Mouse (Mus musculus) MEL-GATA-1-ER (cell line): ENCODE results near the gene Smap1.

Experiments
- DNase-seq: peaks from one replicate; pipeline ENCODE4 v3.0.0-alpha.2; 2012; ENCODE audit warnings: low read depth; ENCODE audit errors: extremely low read depth

Smap1 gene

DNA sequence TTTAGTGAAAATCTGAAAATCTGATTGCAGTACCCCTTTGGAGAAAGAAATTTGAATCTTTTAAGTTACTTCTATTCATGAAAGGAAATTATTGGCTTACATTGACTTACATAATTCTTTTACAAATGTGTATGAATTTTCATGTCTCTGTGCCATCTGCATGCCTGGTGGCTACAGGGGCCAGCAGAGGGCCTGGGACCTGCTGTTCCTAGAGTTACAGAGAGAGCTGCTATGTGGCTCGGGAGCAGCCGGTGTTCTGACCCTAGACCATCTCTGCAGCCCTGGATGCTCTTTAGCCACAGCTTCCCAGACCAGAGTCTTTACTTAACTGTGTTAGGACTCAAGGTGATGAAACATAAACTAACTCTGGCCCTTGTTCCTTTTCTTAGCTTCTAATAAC is 1.8 kb downstream of the Smap1 start:
- DNase-seq, result no peak

- DNase-seq, result no peak
These were observed 3.0 kb downstream of the Smap1 start for GRCm38 (mm10) chr1:23919086-23919485.

- peak; percentile 78 for DNase-seq
These were observed 6.6 kb downstream of the Smap1 start for GRCm38 (mm10) chr1:23915483-23915882.

DNA sequence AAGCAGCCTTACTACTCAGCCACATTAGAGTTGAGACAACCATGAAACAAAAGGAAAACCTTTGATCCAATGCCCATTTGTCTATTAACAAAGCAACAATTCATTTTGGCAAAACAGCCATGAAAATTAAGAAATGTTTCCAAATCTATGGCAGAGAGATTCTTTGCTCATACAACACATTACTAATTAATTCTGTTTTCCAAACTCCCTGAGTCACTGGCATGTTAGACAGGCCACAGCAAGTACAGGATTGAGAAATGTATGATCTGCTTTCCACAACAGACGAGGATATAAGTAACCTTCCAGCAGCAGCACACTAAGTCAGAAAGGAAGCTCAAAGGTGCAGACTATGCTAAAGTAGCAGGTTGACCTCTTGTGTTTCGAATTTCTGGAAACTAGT is 9.1 kb downstream of the Smap1 start:
- DNase-seq, result no peak

DNA sequence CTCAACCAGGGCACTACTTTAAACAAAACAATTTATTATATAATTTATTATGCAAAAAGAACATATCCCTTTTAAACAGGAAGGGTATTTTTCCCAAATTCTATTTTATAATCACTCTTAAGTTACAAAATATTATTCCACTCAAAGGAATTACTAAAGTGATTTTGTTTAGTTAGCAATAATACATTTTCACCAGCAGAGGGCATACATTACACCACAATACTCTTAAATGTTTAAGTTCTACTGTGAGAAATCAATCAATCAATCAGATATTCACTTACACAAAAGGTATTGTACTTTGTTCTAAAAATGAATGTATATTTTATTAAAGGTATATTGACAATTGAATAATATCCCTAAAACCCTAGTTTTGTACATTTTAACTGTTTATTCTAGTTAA is 16.0 kb downstream of the Smap1 start:
- no peak for DNase-seq

GRCm38 (mm10) chr1:23903340-23903739 is 18.8 kb downstream of the Smap1 start:
- no peak for DNase-seq

- no peak for DNase-seq
These were observed 19.4 kb downstream of the Smap1 start for GRCm38 (mm10) chr1:23902736-23903135.

DNA sequence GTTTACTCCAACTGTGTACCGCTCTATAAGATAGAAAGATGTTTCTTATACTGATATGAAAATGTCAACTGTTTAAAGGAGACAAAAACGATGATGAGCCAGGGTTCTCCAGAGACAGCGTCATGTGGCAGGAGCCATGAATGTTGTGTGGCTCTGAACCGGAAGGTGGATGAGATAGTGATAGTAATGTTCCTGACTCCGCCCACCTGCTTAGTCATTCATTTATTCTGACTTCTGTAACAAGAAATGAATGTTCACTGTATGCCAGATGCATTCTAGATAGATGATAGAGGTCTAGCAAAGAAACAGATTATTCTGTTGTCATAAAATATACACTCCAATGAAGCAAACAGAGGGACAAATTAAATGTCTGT is 22.5 kb downstream of the Smap1 start:
- DNase-seq, result no peak

DNA sequence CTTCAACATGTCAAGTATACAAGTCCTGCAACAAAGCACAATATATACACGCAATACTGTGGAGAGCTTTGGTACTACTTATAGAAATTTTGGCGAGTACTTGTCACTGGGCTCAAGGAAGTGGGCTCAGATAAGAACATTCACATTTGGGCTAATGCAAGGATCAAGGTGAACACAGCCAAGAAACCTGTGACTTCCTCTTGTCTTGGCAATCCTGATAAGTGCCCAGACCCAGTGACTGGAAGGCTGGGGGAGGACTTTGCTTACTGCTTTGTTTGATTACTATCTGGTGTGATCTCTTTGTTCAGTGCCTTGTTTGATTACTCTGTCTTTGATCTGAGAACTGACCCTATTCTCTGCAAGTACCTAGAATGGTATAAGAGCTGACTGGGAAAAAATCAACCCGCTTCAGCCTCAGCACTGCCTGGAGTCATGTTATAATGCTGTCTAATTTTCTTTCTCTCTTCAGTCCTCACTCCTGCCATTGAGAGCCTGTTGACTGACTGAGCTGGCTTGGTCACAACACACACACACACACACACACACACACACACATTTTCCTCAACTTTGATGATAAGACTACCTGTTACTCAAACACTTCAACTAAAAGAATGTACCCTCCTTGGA is 23.0 kb downstream of the Smap1 start:
- DNase-seq, result no peak

GRCm38 (mm10) chr1:23892072-23892471 is 30.0 kb downstream of the Smap1 start:
- no peak for DNase-seq

DNA sequence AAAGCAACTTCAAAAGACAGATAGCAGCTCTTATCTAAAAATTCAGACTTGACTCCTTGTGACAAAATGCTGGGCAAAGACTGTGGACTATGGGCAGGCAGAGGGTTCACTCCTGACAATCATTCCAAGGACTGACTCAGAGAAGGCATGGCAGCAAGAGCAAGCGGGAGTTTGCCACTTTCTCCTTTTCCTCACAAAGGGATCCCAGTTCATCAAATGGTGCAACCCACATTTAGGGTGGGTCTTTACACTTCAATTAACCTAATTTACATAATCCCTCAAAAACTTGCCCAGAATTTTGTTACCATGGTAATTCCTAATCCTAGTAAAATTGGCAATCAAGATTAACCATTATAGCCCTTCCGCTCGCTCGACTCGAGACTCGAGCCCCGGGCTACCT is 37.2 kb downstream of the Smap1 start:
- no peak for DNase-seq

- DNase-seq, result no peak
These were observed 37.9 kb downstream of the Smap1 start for GRCm38 (mm10) chr1:23884087-23884668.

DNA sequence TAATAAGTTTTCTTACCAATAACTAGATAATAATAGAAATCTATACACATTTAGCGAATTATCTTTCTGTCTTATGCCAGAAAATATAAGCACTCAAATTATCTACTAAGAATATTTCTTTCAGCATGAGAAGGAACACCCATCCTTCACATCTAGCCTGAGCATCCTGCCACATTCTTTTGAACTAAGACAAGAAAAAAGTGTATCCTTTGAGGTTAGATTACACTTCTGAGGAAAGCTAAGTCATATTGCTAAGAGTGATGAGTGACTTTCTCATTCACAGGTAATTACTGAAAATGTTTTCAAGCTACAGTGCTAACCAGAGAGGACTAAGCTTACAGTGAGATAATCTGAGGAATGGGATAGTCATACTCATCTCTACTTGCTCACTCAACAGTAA is 39.4 kb downstream of the Smap1 start:
- no peak for DNase-seq

GRCm38 (mm10) chr1:23872194-23872593 is 49.9 kb downstream of the Smap1 start:
- no peak for DNase-seq

DNA sequence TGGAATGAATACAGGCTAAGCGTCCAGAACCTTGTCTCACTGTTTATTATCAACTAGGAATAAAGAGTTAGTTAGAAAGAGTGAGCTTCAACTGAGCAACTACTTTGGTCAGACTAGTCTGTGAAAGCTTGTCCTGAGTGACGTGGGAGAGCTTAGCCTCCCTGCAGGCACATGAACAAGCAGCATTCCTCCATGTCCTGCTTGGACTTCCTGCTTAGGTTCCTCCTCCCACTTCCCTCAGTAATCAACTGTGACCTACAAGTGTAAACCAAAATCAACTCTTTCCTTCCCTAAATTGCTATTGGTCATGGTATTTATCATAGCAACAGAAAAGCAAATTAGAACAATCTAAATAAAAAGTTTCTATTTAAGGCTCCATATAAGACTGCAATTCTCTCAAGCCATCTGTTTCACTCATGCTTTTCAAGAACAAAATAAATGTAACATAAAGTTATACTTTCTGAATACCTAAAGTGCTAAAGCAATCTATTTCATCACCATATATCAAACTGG is 54.7 kb downstream of the Smap1 start:
- no peak for DNase-seq

DNA sequence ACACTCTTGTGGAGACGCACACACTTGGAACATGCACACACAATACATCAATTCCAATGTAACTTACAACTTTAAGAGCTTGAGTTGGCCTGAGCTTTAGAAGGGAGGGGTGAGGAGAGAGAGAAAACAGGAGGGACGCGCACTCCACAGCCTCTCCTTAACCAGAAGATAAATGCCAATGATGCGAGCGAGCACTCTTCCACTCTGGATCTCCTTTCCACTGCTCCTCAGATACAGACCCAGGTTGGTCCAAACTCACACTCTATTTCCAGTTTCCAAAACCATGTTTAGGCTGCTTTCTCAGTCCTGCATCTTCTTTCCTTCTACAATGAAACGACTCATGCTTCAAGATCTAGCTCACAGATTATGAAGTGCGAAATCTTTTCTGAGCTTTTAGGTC is 56.6 kb downstream of the Smap1 start:
- DNase-seq, result no peak

GRCm38 (mm10) chr1:23860944-23861343 is 61.2 kb downstream of the Smap1 start:
- no peak for DNase-seq

- DNase-seq, result no peak
These were observed 66.5 kb downstream of the Smap1 start for GRCm38 (mm10) chr1:23855623-23856022.

- DNase-seq, result no peak
These were observed 76.0 kb downstream of the Smap1 start for GRCm38 (mm10) chr1:23846044-23846680.

DNA sequence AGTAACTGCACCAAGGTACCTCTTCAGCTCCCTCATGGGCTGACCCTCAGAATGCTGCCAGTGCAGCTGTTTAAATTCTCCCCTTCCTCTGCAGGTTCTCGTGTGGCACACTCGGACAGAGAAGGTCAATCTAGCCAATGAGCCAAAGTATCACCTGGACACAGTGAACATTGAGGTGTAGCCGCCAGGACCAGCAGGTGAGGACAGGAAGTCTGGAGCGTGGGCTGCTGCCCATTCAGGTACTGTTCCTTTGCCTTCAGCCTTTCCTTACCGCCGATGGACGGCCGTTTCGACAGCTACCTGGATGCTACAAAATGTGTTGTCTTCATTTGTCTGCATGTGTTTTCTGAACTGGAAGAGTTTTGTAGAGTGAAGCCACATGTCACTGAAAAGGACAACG is 77.1 kb downstream of the Smap1 start:
- DNase-seq, result no peak

DNA sequence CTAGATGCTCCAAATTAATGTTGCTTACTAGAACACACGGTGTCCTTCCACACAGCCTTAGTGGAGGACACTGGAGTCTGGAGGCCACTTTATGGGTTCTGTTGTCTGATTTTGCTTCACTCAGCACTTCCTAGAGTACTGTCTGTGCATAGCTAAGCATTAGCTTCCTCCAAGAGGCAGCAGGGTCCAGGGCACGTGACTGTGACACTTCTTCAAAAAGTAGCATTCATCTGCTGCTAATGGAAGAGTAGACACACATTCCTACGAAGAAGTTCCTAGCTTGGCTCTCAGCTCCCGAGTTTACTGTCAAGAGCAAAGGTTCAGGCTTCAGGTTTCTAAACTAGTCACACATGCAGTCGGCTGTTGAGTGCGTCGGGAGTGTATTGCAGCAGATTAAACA is 78.3 kb downstream of the Smap1 start:
- no peak for DNase-seq

GRCm38 (mm10) chr1:23842629-23843028 is 79.5 kb downstream of the Smap1 start:
- no peak for DNase-seq

DNA sequence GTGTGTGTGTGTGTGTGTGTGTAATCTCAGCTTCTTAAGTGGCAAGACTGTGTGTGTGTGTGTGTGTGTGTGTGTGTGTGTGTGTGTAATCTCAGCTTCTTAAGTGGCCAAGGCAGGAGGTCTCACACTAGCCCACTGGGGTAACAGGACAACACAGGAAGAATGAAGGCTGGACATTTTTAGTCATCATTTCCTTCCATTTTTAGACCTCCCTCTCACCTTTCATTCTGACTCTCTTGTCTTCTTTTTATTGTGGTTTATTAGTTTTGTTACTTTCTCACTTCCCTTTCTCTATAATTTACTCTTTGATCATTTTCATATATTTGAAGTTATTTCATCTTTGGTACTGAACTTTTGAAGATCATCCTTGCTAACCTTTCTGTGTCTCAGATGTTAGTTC is 81.2 kb downstream of the Smap1 start:
- no peak for DNase-seq
